Mouse (Mus musculus): Measurements from ENCODE around the gene Ugt1a9. TPM values are rescaled to one million over a fixed set of nuclear protein-coding genes. Genes with fewer than 3 reads are reported as not detected.
"Not testable (repeated sequence)": the region's sequence is repeated elsewhere in the genome, so short reads cannot be mapped to it uniquely, and the experiment has no call there.

The Ugt1a9 gene
- polyA plus RNA-seq, 2 experiments, result 0.21 to 0.34 TPM

DNA sequence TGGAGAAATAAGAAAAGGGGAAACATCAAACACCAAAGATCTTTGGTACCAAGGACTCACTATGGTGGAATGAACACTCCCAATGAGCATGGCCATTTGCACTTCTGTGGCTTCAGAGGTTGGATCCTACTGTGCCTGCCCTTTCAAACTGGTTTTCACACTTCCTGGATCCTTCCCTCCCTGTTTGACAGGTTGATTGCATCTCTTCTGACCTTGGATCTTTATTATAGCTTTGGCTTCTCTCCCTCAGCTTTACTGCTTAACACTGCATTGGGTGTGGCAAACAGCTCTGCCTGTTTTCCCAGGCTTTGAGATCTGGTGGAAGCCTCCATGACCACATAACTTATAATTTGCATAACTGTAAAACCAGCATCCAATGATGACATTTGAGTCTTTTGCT, 149.7 kb downstream of the Ugt1a9 start:
- DNase-seq (ENCODE audit: low read depth in 3 of 3, low spot score in 3 of 3), result no peak
- H3K4me1 ChIP-seq (replicated peaks; ENCODE audit: control insufficient read depth in 2 of 2, insufficient read depth in 2 of 2, low read length in 1 of 2), result no peaks in the 10 kb centered on the region
- ATAC-seq (ENCODE audit: insufficient read depth), result no peak

DNA sequence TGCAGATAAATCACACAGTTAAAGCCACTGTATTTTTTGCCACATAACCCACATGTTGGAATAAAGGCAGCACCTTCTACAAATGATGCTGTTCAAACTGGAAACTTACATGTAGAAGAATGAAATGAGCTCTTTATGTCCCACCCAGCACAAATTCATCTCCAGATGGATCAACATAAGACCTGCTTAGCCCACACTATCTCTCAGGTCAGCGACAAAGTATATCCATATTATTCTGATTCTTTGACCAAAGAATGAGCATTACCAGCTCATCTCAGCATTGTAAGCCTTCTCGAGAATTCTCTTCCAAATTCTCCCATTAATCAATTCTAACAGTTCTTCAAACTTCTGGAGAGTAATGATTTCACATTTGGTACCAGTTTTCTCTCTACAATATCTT, 151.6 kb downstream of the Ugt1a9 start:
- no peak for ATAC-seq (ENCODE audit: insufficient read depth)
- H3K9me3 ChIP-seq (ENCODE audit: control insufficient read depth, low read length), result peaks cover 2% of the 10 kb centered on the region

More for the DNA sequence above, 149.7 kb downstream of the Ugt1a9 start:
- H3K4me2 ChIP-seq (ENCODE audit: low read depth), result no peak overlapping the region
- H3K9ac ChIP-seq (replicated peaks), result no peak overlapping the region
- TF ChIP-seq CTCF (IDR thresholded peaks at IDR 0.05; ENCODE audit: low read depth) (no peak), EP300 (IDR thresholded peaks at IDR 0.05; ENCODE audit: low read depth) (no peak)
- no peaks in the 10 kb centered on the region for H3K27me3 ChIP-seq (ENCODE audit: control insufficient read depth, insufficient read depth, low read length)
- H3K27ac ChIP-seq, result no peak overlapping the region
- peaks cover 4% of the 10 kb centered on the region for H3K9me3 ChIP-seq (ENCODE audit: control insufficient read depth, low read length)
- H3K36me3 ChIP-seq (replicated peaks; ENCODE audit: control insufficient read depth, insufficient read depth, low read depth), result no peaks in the 10 kb centered on the region
- H3K4me3 ChIP-seq (ENCODE audit: insufficient read depth in 1 of 2, low read depth in 2 of 2, low read length in 2 of 2), result no peak overlapping the region

GRCm38 (mm10) chr1:88223011-88223515, 152.5 kb downstream of the Ugt1a9 start:
- H3K36me3 ChIP-seq (replicated peaks; ENCODE audit: control insufficient read depth, insufficient read depth, low read depth); H3K4me2 ChIP-seq (ENCODE audit: low read depth); H3K27me3 ChIP-seq (ENCODE audit: control insufficient read depth, insufficient read depth, low read length); DNase-seq (ENCODE audit: low read depth in 3 of 3, low spot score in 3 of 3); H3K4me1 ChIP-seq (replicated peaks; ENCODE audit: control insufficient read depth in 2 of 2, insufficient read depth in 2 of 2, low read length in 1 of 2); H3K4me3 ChIP-seq (ENCODE audit: insufficient read depth in 1 of 2, low read depth in 2 of 2, low read length in 2 of 2); H3K9me3 ChIP-seq (ENCODE audit: control insufficient read depth, low read length); H3K9ac ChIP-seq (replicated peaks); H3K27ac ChIP-seq; ATAC-seq (ENCODE audit: insufficient read depth): not testable (repeated sequence)

More for the DNA sequence above, 151.6 kb downstream of the Ugt1a9 start:
- WGBS (ENCODE audit: insufficient replicate concordance), result 29% methylated on average over 2 of the region's 2 CpGs
- TF ChIP-seq CTCF (IDR thresholded peaks at IDR 0.05; ENCODE audit: low read depth), result no peak
- TF ChIP-seq EP300 (IDR thresholded peaks at IDR 0.05; ENCODE audit: low read depth), result no peak
- Histone ChIP-seq H3K4me2 (ENCODE audit: low read depth) (no peak overlapping the region), H3K27ac (no peak overlapping the region), H3K36me3 (replicated peaks; ENCODE audit: control insufficient read depth, insufficient read depth, low read depth) (no peaks in the 10 kb centered on the region), H3K4me3 (ENCODE audit: insufficient read depth in 1 of 2, low read depth in 2 of 2, low read length in 2 of 2) (no peak overlapping the region), H3K9ac (replicated peaks) (no peak overlapping the region), H3K27me3 (ENCODE audit: control insufficient read depth, insufficient read depth, low read length) (no peaks in the 10 kb centered on the region), H3K4me1 (replicated peaks; ENCODE audit: control insufficient read depth in 2 of 2, insufficient read depth in 2 of 2, low read length in 1 of 2) (no peaks in the 10 kb centered on the region)
- no peak for DNase-seq (ENCODE audit: low read depth in 3 of 3, low spot score in 3 of 3)

- Histone ChIP-seq H3K4me2 (ENCODE audit: low read depth) (no peak overlapping the region), H3K9ac (replicated peaks) (no peak overlapping the region), H3K9me3 (ENCODE audit: control insufficient read depth, low read length) (peaks cover 2% of the 10 kb centered on the region), H3K4me1 (replicated peaks; ENCODE audit: control insufficient read depth in 2 of 2, insufficient read depth in 2 of 2, low read length in 1 of 2) (no peaks in the 10 kb centered on the region), H3K36me3 (replicated peaks; ENCODE audit: control insufficient read depth, insufficient read depth, low read depth) (no peaks in the 10 kb centered on the region), H3K27me3 (ENCODE audit: control insufficient read depth, insufficient read depth, low read length) (no peaks in the 10 kb centered on the region), H3K4me3 (ENCODE audit: insufficient read depth in 1 of 2, low read depth in 2 of 2, low read length in 2 of 2) (no peak overlapping the region), H3K27ac (no peak overlapping the region)
- ATAC-seq (ENCODE audit: insufficient read depth), result no peak
- TF ChIP-seq CTCF (IDR thresholded peaks at IDR 0.05; ENCODE audit: low read depth) (no peak), EP300 (IDR thresholded peaks at IDR 0.05; ENCODE audit: low read depth) (no peak)
- no peak for DNase-seq (ENCODE audit: low read depth in 3 of 3, low spot score in 3 of 3)
- WGBS (ENCODE audit: insufficient replicate concordance), result 21% methylated on average over 1 of the region's 1 CpGs
Measured at GRCm38 (mm10) chr1:88223591-88223990, 153.0 kb downstream of the Ugt1a9 start.

- 43% methylated on average over 2 of the region's 2 CpGs for WGBS (ENCODE audit: insufficient replicate concordance)
Measured at GRCm38 (mm10) chr1:88224029-88224776, 153.6 kb downstream of the Ugt1a9 start.

DNA sequence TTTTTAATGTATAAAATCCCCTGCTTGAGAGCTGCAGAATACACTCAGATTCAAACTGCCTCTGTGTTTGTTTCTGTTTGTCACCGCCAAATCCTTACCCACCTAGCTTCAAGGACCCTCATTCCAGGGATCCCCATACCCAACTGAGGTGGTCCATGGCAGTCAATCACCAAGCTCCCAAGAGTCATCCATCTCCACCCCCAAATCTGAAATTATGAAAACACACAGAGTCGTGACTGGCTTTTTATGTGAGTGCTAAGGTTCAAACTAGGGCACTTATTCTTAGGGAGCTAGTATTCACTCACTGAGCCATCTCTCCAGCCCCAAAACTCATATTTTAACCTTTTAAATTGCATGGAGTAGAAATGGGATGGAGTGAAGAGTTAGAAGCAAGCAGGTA, 154.7 kb downstream of the Ugt1a9 start:
- H3K9me3 ChIP-seq (ENCODE audit: control insufficient read depth, low read length); H3K27me3 ChIP-seq (ENCODE audit: control insufficient read depth, insufficient read depth, low read length); H3K4me1 ChIP-seq (replicated peaks; ENCODE audit: control insufficient read depth in 2 of 2, insufficient read depth in 2 of 2, low read length in 1 of 2); H3K36me3 ChIP-seq (replicated peaks; ENCODE audit: control insufficient read depth, insufficient read depth, low read depth); DNase-seq (ENCODE audit: low read depth in 3 of 3, low spot score in 3 of 3); H3K4me2 ChIP-seq (ENCODE audit: low read depth); H3K9ac ChIP-seq (replicated peaks); ATAC-seq (ENCODE audit: insufficient read depth); H3K4me3 ChIP-seq (ENCODE audit: insufficient read depth in 1 of 2, low read depth in 2 of 2, low read length in 2 of 2); H3K27ac ChIP-seq: not testable (repeated sequence)
- WGBS (ENCODE audit: insufficient replicate concordance), result 27% methylated on average over 2 of the region's 2 CpGs

More at GRCm38 (mm10) chr1:88224029-88224776, 153.6 kb downstream of the Ugt1a9 start:
- TF ChIP-seq EP300 (IDR thresholded peaks at IDR 0.05; ENCODE audit: low read depth) (no peak), CTCF (IDR thresholded peaks at IDR 0.05; ENCODE audit: low read depth) (no peak)
- Histone ChIP-seq H3K9ac (replicated peaks) (no peak overlapping the region), H3K36me3 (replicated peaks; ENCODE audit: control insufficient read depth, insufficient read depth, low read depth) (no peaks in the 10 kb centered on the region), H3K27ac (no peak overlapping the region), H3K9me3 (ENCODE audit: control insufficient read depth, low read length) (peaks cover 2% of the 10 kb centered on the region), H3K27me3 (ENCODE audit: control insufficient read depth, insufficient read depth, low read length) (no peaks in the 10 kb centered on the region), H3K4me3 (ENCODE audit: insufficient read depth in 1 of 2, low read depth in 2 of 2, low read length in 2 of 2) (no peak overlapping the region), H3K4me2 (ENCODE audit: low read depth) (no peak overlapping the region), H3K4me1 (replicated peaks; ENCODE audit: control insufficient read depth in 2 of 2, insufficient read depth in 2 of 2, low read length in 1 of 2) (no peaks in the 10 kb centered on the region)
- no peak for ATAC-seq (ENCODE audit: insufficient read depth)
- no peak for DNase-seq (ENCODE audit: low read depth in 3 of 3, low spot score in 3 of 3)

Data from liver, embryonic 14.5 days (tissue).